Mouse (Mus musculus) heart, embryonic 15.5 days (tissue): ENCODE data around the gene Tle1. TPM values are rescaled to one million over a fixed set of nuclear protein-coding genes. Genes with fewer than 3 reads are reported as not detected.

Experiments
- ATAC-seq: fragments of 200-750 bp; cut with Nextera tagmentation; replicated peaks from 2 replicates; pipeline ENCODE4 v1.8.0; 2017; ENCODE audit warnings: low read depth, moderate TSS enrichment; ENCODE audit not compliant: insufficient number of reproducible peaks, insufficient read depth, low FRiP score
- H3K27ac ChIP-seq: fragments of 300-500 bp; sonication (generic); 2 replicates; pipeline ENCODE4 v1.5.1; 2015; ENCODE audit warnings: mild to moderate bottlenecking, inconsistent platforms
- H3K27me3 ChIP-seq: fragments of 300-500 bp; sonication (generic); 2 replicates; pipeline ENCODE4 v1.6.1; 2015; ENCODE audit warnings: inconsistent platforms
- H3K36me3 ChIP-seq: fragments of 300-500 bp; sonication (generic); 2 replicates; pipeline ENCODE4 v1.6.1; 2015; ENCODE audit warnings: mild to moderate bottlenecking, inconsistent platforms
- H3K4me1 ChIP-seq: fragments of 300-500 bp; sonication (generic); replicated peaks from 2 replicates; pipeline ENCODE4 v1.6.1; 2015; ENCODE audit warnings: inconsistent platforms
- H3K4me2 ChIP-seq: fragments of 300-500 bp; sonication (generic); 2 replicates; pipeline ENCODE4 v1.6.1; 2015; ENCODE audit warnings: inconsistent platforms, mild to moderate bottlenecking, moderate library complexity
- H3K4me3 ChIP-seq: fragments of 300-500 bp; sonication (generic); 2 replicates; pipeline ENCODE4 v1.5.1; 2015; ENCODE audit warnings: mild to moderate bottlenecking, inconsistent platforms
- H3K9ac ChIP-seq: fragments of 300-500 bp; sonication (generic); 2 replicates; pipeline ENCODE4 v1.6.1; 2015; ENCODE audit warnings: mild to moderate bottlenecking, inconsistent platforms
- H3K9me3 ChIP-seq: fragments of 300-500 bp; sonication (generic); replicated peaks from 2 replicates; pipeline ENCODE4 v1.6.1; 2016; ENCODE audit warnings: inconsistent platforms
- WGBS: fragments of 180-500 bp; shearing (Covaris S2); methylation state at CpG from one replicate; pipeline ENCODE4 v1.1.7; 2015; ENCODE audit warnings: mixed read lengths; 5-methylcytosine and 5-hydroxymethylcytosine counted together
- polyA plus RNA-seq: library from polyadenylated mRNA; unstranded; fragments of >200 nt; fragmentation: Nextera tagmentation; extraction: Ambion mirVana; gene quantifications from 2 replicates; pipeline ENCODE4 v1.2.1, GENCODE M21; 2015

Tle1 gene
- polyA plus RNA-seq, 1 experiment from 2014 or later, result 6.1 TPM

GRCm38 (mm10) chr4:72195116-72195835 is 5.4 kb downstream of the Tle1 start:
- no peak for ATAC-seq
- Histone ChIP-seq H3K4me3 (no peak overlapping the region), H3K4me2 (no peak overlapping the region), H3K27me3 (peaks cover 55% of the 10 kb centered on the region), H3K9ac (no peak overlapping the region), H3K4me1 (peaks cover 47% of the 10 kb centered on the region), H3K36me3 (no peaks in the 10 kb centered on the region), H3K9me3 (no peaks in the 10 kb centered on the region), H3K27ac (no peak overlapping the region)
- 55% methylated on average over 6 of the region's 6 CpGs for WGBS

GRCm38 (mm10) chr4:72193276-72193675 is 7.4 kb downstream of the Tle1 start:
- Histone ChIP-seq H3K4me1 (peaks cover 37% of the 10 kb centered on the region), H3K36me3 (no peaks in the 10 kb centered on the region), H3K27ac (no peak overlapping the region), H3K9me3 (no peaks in the 10 kb centered on the region), H3K4me3 (no peak overlapping the region), H3K27me3 (peaks cover 75% of the 10 kb centered on the region), H3K9ac (no peak overlapping the region), H3K4me2 (no peak overlapping the region)
- ATAC-seq, result peak; percentile 62; the same call in 1 of the 2 replicates
- WGBS, result 39% methylated on average over 1 of the region's 1 CpGs

GRCm38 (mm10) chr4:72184476-72184875 is 16.2 kb downstream of the Tle1 start:
- H3K27me3 ChIP-seq, result peaks cover 81% of the 10 kb centered on the region
- H3K27ac ChIP-seq, result no peak overlapping the region
- H3K4me2 ChIP-seq, result no peak overlapping the region
- no peaks in the 10 kb centered on the region for H3K9me3 ChIP-seq
- H3K4me3 ChIP-seq, result no peak overlapping the region
- no peaks in the 10 kb centered on the region for H3K4me1 ChIP-seq
- H3K36me3 ChIP-seq, result no peaks in the 10 kb centered on the region
- no peak for ATAC-seq
- 66% methylated on average over 5 of the region's 5 CpGs for WGBS
- no peak overlapping the region for H3K9ac ChIP-seq

- H3K4me1 ChIP-seq, result no peaks in the 10 kb centered on the region
- peaks cover 65% of the 10 kb centered on the region for H3K27me3 ChIP-seq
- no peak overlapping the region for H3K4me3 ChIP-seq
- no peak overlapping the region for H3K27ac ChIP-seq
- no peak for ATAC-seq
- no peaks in the 10 kb centered on the region for H3K9me3 ChIP-seq
- no peak overlapping the region for H3K4me2 ChIP-seq
- no peak overlapping the region for H3K9ac ChIP-seq
- no peaks in the 10 kb centered on the region for H3K36me3 ChIP-seq
Measured at GRCm38 (mm10) chr4:72182343-72182988, 18.3 kb downstream of the Tle1 start.

GRCm38 (mm10) chr4:72175943-72176342 is 24.8 kb downstream of the Tle1 start:
- no peak for ATAC-seq
- no peak overlapping the region for H3K4me2 ChIP-seq
- no peaks in the 10 kb centered on the region for H3K9me3 ChIP-seq
- H3K4me1 ChIP-seq, result no peaks in the 10 kb centered on the region
- WGBS, result 74% methylated on average over 1 of the region's 1 CpGs
- no peak overlapping the region for H3K9ac ChIP-seq
- no peaks in the 10 kb centered on the region for H3K36me3 ChIP-seq
- H3K4me3 ChIP-seq, result no peak overlapping the region
- no peak overlapping the region for H3K27ac ChIP-seq
- H3K27me3 ChIP-seq, result peaks cover 27% of the 10 kb centered on the region

- Histone ChIP-seq H3K36me3 (no peaks in the 10 kb centered on the region), H3K9ac (no peak overlapping the region), H3K4me3 (no peak overlapping the region), H3K9me3 (no peaks in the 10 kb centered on the region), H3K27me3 (peaks cover 11% of the 10 kb centered on the region), H3K27ac (no peak overlapping the region), H3K4me2 (no peak overlapping the region), H3K4me1 (no peaks in the 10 kb centered on the region)
- 44% methylated on average over 1 of the region's 1 CpGs for WGBS
- no peak for ATAC-seq
Measured at GRCm38 (mm10) chr4:72168267-72168666, 32.5 kb downstream of the Tle1 start.

GRCm38 (mm10) chr4:72167761-72168229 is 32.9 kb downstream of the Tle1 start:
- H3K27ac ChIP-seq, result no peak overlapping the region
- H3K27me3 ChIP-seq, result peaks cover 13% of the 10 kb centered on the region
- no peak for ATAC-seq
- H3K4me3 ChIP-seq, result no peak overlapping the region
- H3K36me3 ChIP-seq, result no peaks in the 10 kb centered on the region
- H3K9me3 ChIP-seq, result no peaks in the 10 kb centered on the region
- no peak overlapping the region for H3K9ac ChIP-seq
- H3K4me1 ChIP-seq, result no peaks in the 10 kb centered on the region
- no peak overlapping the region for H3K4me2 ChIP-seq
- 39% methylated on average over 2 of the region's 2 CpGs for WGBS

GRCm38 (mm10) chr4:72167171-72167570 is 33.5 kb downstream of the Tle1 start:
- H3K4me1 ChIP-seq, result no peaks in the 10 kb centered on the region
- no peak for ATAC-seq
- 86% methylated on average over 3 of the region's 3 CpGs for WGBS
- H3K9ac ChIP-seq, result no peak overlapping the region
- no peak overlapping the region for H3K4me3 ChIP-seq
- H3K36me3 ChIP-seq, result no peaks in the 10 kb centered on the region
- peaks cover 13% of the 10 kb centered on the region for H3K27me3 ChIP-seq
- no peak overlapping the region for H3K27ac ChIP-seq
- no peak overlapping the region for H3K4me2 ChIP-seq
- no peaks in the 10 kb centered on the region for H3K9me3 ChIP-seq

GRCm38 (mm10) chr4:72166561-72166960 is 34.2 kb downstream of the Tle1 start:
- no peak overlapping the region for H3K27ac ChIP-seq
- no peak overlapping the region for H3K9ac ChIP-seq
- no peak for ATAC-seq
- H3K4me1 ChIP-seq, result no peaks in the 10 kb centered on the region
- H3K36me3 ChIP-seq, result no peaks in the 10 kb centered on the region
- H3K9me3 ChIP-seq, result no peaks in the 10 kb centered on the region
- H3K4me3 ChIP-seq, result no peak overlapping the region
- peaks cover 13% of the 10 kb centered on the region for H3K27me3 ChIP-seq
- H3K4me2 ChIP-seq, result no peak overlapping the region
- 84% methylated on average over 2 of the region's 2 CpGs for WGBS

- Histone ChIP-seq H3K4me2 (no peak overlapping the region), H3K9me3 (no peaks in the 10 kb centered on the region), H3K9ac (no peak overlapping the region), H3K27me3 (peaks cover 16% of the 10 kb centered on the region), H3K4me1 (no peaks in the 10 kb centered on the region), H3K27ac (no peak overlapping the region), H3K36me3 (no peaks in the 10 kb centered on the region), H3K4me3 (no peak overlapping the region)
- no peak for ATAC-seq
- 96% methylated on average over 9 of the region's 9 CpGs for WGBS
Measured at GRCm38 (mm10) chr4:72165765-72166164, 35.0 kb downstream of the Tle1 start.

- no peak for ATAC-seq
- no peak overlapping the region for H3K9ac ChIP-seq
Measured at GRCm38 (mm10) chr4:72162445-72163218, 38.1 kb downstream of the Tle1 start.

More at GRCm38 (mm10) chr4:72162445-72163218, 38.1 kb downstream of the Tle1 start:
- Histone ChIP-seq H3K27me3 (peaks cover 13% of the 10 kb centered on the region), H3K4me1 (no peaks in the 10 kb centered on the region), H3K4me2 (no peak overlapping the region), H3K36me3 (no peaks in the 10 kb centered on the region), H3K27ac (no peak overlapping the region), H3K4me3 (no peak overlapping the region), H3K9me3 (no peaks in the 10 kb centered on the region)
- WGBS, result 88% methylated on average over 4 of the region's 4 CpGs
